Mouse (Mus musculus): Measurements from ENCODE around the gene Cby1.

Gene Cby1

DNA sequence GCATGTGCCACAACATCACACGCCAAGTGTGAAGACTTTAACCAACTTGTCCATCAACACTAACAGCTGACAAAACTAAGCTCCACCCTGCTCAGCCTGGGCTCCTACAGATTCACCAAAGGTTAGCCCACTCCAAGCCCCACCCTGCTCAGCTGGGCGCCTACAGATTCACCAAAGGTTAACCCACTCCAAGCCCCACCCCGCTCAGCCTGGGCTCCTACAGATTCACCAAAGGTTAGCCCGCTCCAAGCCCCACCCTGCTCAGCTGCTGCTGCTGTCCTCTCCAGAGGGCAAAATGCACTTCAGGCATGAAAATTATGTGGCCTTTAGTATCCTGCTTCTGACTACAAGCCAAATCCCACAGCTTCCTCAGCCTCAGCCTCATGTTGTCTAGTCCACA, 23.0 kb downstream of the Cby1 start:
- DNase-seq, result no peak

GRCm38 (mm10) chr15:79683146-79683545, 24.1 kb downstream of the Cby1 start:
- DNase-seq, result no peak

- DNase-seq, result no peak
Observed at GRCm38 (mm10) chr15:79683707-79684465, 24.9 kb downstream of the Cby1 start.

DNA sequence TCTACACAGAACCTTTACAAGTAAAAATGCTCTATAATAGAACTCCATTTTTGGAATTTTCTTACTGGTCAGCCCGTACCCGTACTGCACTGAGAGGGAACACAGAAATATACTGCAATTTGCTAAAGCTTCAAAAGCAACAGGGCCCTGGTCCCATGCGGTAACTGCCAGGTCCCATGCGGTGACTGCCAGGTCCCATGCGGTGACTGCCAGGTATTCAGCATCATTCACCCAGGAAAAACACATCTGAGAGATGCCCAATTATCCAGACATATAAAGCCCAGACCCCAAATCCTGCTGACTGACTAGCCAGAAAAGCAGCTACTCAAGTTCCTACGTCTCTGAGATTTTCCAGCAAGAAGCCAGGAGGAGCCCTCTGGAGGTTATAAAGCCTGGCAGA, 25.6 kb downstream of the Cby1 start:
- no peak for DNase-seq

DNA sequence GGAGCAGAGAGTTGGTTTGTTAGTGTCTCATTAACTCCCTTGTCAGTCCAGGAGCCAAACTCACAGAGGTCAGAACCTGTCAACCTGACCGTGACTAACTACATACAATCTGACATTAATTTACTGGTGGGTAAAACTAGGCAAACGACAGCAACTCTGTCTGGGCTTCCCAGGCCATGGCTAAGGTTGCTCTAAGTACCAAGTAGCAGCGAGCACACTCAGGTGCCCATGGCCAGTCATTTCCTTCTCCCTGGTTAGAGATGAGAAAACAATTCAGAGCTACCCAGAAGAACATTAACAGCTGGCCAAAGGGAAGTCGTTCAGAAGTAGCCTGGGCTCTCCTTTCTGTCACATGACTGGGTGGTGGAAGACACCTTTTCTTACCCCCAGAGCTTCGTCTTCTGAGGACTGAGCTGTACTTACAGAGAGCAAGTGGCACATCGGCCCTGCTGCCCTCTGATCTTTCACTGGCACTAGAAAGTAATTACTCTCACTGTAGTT, 26.2 kb downstream of the Cby1 start:
- no peak for DNase-seq

- no peak for DNase-seq
Observed at GRCm38 (mm10) chr15:79686046-79686869, 27.3 kb downstream of the Cby1 start.

GRCm38 (mm10) chr15:79687175-79687574, 28.2 kb downstream of the Cby1 start:
- peak; percentile 53 for DNase-seq

GRCm38 (mm10) chr15:79687646-79688267, 28.8 kb downstream of the Cby1 start, which contains the start of gene Josd1:
Gene Josd1 (minus strand): TSS chr15:79687919.
- peak; percentile 95 for DNase-seq

GRCm38 (mm10) chr15:79688268-79688956, 29.4 kb downstream of the Cby1 start:
- no peak for DNase-seq

DNA sequence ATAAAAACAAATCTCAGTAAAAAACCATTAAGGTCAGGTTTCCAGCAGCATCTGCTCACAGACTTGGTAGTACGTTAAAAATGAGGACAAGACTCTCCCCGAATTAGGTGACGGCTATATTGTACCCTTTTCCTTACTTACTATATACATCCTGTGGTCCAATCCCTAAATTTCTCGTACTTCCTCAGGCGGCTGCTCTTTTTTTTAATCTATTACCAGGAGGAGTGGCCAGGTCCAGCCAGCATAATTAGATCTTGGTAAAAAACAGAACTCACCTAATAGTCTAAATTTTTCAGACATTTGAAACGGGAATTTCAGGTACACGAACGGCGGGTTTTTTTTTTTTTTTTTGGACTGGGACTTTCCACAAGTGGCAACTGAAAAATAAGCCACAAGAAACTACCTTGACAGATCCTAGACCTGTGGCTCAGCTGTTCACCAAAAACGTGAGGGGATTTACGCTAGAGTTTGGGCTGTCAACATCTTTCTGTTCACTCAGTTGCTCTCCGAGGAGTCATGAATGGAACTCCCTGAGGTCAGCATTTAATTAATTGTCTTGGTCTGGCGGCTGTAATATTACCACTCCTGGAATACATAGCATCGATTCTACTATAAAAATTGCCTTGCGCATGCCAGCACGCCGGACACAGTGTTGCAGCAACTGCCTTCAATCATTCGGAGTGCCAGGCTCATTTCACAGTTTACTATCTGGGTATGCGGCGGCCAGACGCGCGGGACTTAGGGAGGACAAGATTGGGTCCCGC, 30.8 kb downstream of the Cby1 start:
- DNase-seq, result no peak

DNA sequence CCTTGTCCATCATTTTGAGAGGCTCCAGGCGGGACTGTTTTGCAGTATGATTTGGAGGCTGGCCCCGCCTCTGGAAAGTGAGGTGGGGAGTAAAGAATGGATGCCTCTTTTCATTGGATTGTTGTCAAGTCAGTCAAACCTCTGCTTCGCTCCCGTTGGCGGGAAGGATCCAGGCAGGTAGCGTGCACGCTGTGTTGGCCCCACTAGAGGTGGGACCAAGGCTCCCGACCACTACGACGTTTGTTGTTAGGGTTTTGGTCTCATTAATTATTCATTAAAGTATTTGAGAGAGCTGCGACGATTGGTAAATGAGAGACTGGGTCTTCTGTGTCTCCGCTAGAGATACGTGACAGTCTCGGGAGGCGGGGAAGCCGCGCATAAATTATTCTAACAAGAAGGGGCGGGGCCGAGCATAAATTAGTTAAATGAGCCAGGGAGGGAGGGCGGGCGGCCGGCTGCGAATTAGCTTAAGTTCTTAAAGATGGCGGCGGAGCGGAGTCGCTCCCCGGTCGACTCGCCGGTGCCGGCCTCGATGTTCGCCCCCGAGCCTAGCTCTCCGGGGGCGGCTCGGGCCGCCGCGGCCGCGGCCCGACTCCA, 31.5 kb downstream of the Cby1 start, which contains the start of gene Gtpbp1:
Gene Gtpbp1 (plus strand): TSS at position 420 of the 597 bp plus-strand sequence.
- peak; percentile 99 for DNase-seq

DNA sequence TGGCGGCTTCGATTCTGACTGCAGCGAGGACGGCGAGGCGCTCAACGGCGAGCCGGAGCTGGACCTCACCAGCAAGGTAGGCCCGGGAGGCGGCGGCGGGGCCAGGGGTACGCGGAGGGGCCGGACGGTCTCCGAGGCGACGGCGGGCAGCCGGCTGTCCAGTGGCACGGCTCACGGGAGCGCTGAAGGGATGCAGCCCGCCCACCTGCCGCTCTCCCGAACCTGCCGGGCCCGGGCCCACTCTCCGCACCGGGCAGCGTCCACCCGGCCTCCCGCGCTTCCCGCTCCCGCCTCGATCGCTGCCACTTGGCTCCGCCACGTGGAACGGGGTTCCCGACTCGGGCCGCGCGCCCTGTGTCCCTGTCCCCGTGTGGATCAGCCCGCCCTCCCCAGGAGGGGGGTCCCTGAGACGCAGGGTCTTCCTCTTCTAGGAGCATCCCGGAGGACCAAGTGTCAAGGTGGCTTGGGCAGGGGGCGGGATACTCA, 32.1 kb downstream of the Cby1 start:
- peak; percentile 57 for DNase-seq

GRCm38 (mm10) chr15:79692334-79692733, 33.3 kb downstream of the Cby1 start:
- no peak for DNase-seq

- peak; percentile 30 for DNase-seq
Observed at GRCm38 (mm10) chr15:79693740-79694139, 34.7 kb downstream of the Cby1 start.

- no peak for DNase-seq
Observed at GRCm38 (mm10) chr15:79694512-79694911, 35.5 kb downstream of the Cby1 start.

- no peak for DNase-seq
Observed at GRCm38 (mm10) chr15:79695516-79695915, 36.5 kb downstream of the Cby1 start.

- no peak for DNase-seq
Observed at GRCm38 (mm10) chr15:79696508-79696907, 37.5 kb downstream of the Cby1 start.

- no peak for DNase-seq
Observed at GRCm38 (mm10) chr15:79697011-79697410, 38.0 kb downstream of the Cby1 start.

DNA sequence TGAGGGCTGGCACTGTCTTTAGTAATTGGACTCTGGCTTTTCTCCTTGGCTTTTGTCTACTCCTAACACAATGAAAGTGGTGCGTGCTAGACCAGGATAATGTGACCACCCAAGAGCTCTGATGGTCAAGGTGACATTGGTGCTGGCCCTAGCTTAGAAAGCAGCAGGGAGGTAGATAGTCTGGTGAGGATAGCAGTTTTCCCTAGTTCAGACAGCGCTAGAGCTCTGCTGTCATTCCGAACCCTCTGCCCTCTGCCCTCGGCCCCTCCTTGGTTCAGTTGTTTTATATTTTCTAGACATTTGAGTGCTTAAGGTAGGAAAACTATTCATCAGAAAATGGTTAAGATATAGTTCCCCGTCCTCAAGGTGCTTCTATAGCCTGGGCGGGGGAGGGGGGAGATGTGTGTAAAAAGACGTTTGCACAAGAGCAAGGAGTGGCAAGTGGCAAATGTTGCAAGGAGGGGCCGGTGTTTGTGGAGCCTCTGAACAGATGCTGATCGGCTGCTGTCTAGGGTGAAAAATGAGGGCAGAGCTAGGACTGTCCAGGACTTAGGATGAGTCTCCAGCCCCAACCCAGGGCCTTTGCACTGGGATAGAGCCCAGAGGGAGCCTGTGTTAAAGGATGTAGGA, 38.7 kb downstream of the Cby1 start:
- no peak for DNase-seq

DNA sequence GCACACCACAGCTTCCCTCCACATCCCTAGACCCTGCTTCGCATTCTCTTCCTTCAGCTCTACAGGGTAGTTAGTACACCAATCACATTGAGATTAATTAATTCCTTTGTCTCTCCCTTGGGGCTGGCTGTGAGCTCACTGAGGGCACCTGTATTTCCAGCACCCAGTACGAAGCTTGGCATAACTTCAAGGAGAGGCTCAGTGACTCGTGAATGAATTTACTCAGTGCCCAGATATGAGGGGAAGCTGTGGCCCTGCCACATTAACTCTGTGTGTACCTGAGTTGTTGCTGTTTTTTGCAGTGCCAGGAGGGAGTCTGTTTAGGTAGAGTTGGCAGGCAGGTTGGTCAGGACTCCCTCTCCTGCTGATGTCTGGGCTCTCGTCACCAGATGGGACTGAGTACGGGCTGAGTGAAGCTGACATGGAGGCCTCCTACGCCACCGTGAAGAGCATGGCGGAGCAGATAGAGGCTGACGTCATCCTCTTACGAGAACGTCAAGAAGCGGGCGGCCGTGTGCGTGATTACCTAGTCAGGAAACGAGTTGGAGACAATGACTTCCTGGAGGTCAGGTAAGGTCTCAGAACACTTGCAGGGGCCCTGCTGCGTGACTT, 47.7 kb downstream of the Cby1 start:
- no peak for DNase-seq
